Mouse (Mus musculus): ENCODE results near the gene Ifi27. TPM values are rescaled to one million over a fixed set of nuclear protein-coding genes. Genes with fewer than 3 reads are reported as not detected.
"Not testable (repeated sequence)": the region's sequence is repeated elsewhere in the genome, so short reads cannot be mapped to it uniquely, and the experiment has no call there.

Gene Ifi27
- 843 and 1,153 TPM in 2 replicates for total RNA-seq (2021)
- long read RNA-seq, transcript Ifi27-201 (6 exons, 889 nt), result minor isoform, 156 of 657 reads
- long read RNA-seq, transcript Ifi27-205 (7 exons, 977 nt), result major isoform, 353 of 657 reads
- long read RNA-seq, transcript Ifi27-209 (3 exons, 527 nt), result minor isoform, 16 of 657 reads
- long read RNA-seq, partial matches to known transcripts, result 43 of 657 reads
- long read RNA-seq, other reads (novel, unspliced or antisense), result 88 of 657 reads

DNA sequence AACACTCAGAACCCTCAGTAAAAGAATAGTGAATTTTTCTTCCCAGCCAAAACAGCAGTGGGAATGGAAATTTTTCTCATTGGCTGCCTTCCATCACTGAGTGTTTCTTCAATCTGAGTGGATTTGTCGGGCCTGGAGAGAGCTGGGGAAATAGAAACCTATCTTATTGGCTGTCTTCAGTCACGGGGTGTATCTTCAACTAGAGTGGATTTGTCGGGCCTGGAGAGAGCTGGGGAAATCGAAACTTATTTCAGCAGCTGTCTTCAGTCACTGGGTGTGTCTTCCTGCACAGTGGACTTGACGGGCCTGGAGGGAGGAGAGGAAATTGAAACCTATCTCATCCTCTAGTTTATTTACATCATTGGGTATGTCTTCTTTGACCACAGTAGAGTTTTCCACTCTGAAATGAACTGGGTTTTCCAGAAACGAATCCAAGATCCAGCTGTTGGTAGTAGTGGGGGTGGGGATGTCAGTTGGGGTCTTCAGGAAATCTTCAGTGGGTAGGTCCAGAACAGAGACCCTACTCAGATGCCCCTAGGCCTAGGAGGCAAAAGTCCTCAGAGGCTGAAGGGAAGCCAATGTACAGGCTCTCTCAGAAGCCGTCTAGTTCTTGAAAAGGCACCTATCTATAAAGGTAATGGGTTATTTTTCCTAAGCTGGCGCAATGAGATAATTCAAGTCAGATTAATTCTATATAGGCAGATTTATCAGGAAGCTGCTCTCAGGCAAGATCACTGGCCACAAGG lies at the start of gene Ifi27:
Ifi27 (plus strand) TSS at position 226 of the 746 bp plus-strand sequence.
- peak; percentile 65 for DNase-seq

DNA sequence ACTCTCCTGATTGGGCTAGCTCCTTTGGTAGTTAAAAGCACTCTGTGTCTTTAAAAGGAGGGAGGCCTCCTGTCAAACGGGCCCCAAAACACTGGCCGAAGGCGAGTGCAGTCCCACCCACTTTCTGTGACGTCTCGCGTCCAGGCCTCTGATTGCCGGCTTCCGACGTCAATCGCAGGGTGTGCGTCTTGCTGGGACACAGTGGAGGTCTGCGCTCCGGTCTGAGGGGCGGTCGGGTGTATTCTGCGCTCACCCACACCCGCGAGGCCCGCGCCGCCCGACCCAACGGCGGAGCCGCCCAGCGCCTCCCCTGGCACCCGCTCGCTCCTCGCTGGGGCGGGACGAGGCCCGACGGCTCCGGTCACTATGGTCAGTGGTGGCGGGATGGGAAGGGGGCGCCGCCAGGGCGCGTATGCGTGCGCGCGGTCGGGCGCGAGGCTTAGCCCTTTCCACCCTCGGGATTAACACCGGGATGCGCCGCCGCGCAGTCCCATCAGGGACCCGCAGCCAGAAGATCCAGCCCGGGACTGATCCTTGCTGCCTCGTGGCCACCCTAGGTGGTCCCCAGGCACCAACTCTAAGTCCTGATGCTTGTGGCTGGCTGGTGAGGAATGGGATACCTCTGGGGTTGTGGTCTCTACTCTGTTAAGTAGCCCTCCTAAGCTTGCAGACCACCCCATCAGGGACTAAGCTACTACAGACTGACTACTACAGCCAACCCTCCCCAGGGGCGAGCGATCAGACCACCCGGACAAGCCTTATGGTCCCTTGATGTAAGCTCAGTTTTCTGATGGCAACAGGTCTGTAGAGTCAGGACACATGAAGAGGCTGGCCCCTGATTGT lies 45.3 kb upstream of the Ifi27 start, which contains the start of gene Otub2:
Otub2 (plus strand) TSS at position 178 of the 843 bp plus-strand sequence.
- DNase-seq, result peak; percentile 95

- DNase-seq, result no peak
Measured at GRCm38 (mm10) chr12:103389348-103389727, 44.7 kb upstream of the Ifi27 start.

GRCm38 (mm10) chr12:103389982-103390381 lies 44.0 kb upstream of the Ifi27 start:
- DNase-seq, result no peak

- DNase-seq, result no peak
Measured at GRCm38 (mm10) chr12:103391098-103391497, 42.9 kb upstream of the Ifi27 start.

DNA sequence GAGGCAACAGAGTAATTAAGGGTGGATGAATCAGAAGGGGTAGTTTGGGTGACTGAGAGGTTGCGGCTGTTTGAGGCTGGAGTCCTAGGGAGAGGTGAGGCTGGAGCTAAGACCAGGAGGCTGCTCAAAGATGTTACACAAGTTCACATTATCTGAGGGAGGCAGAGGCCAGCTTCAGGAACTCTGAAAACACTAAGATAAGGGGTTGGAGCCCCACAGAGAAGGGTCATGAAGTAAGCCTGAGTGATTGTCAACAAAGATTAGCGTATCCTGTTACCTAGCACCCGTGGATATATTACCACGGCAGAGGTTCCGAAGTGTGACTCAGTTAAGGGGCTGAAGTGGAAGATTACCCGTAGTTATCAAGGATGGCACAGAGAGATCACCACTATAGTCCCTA lies 40.5 kb upstream of the Ifi27 start:
- no peak for DNase-seq

- DNase-seq, result no peak
Measured at GRCm38 (mm10) chr12:103395486-103396275, 38.3 kb upstream of the Ifi27 start.

DNA sequence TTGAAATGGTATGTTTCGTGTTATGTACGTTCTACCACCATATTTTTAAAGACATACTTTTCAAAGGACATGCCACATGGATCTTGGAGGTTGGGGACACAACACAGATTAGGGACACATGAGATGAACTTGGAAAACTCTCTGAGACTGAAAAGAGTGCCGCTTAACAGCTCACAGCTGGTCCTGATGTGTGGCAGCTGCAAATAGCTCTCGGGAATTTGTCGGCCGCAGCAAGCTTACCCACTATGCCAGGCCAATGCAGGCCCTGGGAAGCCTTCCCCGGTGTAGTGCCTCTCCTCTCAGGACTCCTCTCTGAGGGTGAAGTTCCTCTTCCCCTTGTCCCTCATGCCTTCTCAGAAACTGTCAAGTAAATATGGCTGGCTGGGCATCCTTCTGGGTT lies 37.3 kb upstream of the Ifi27 start:
- DNase-seq, result no peak

DNA sequence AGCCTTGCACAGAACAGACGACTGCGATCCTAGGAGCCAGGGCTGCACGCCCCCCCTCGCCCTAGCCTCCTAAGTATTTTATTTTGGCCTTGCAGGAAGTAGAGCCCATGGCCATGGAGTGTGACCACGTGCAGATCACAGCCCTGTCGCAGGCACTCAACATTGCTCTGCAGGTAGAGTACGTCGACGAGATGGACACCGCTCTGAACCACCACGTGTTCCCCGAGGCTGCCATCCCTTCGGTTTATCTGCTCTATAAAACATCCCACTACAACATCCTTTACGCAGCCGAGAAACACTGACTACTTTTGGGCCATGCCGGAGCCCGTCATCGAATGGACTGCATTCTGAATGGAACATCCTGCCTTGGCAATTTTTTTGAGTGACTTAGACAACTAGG lies 29.9 kb upstream of the Ifi27 start:
- no peak for DNase-seq

- no peak for DNase-seq
Measured at GRCm38 (mm10) chr12:103407720-103408119, 26.3 kb upstream of the Ifi27 start, which contains the start of gene 9330161L09Rik. TSS of gene 9330161L09Rik (minus strand) at chr12:103407820.

DNA sequence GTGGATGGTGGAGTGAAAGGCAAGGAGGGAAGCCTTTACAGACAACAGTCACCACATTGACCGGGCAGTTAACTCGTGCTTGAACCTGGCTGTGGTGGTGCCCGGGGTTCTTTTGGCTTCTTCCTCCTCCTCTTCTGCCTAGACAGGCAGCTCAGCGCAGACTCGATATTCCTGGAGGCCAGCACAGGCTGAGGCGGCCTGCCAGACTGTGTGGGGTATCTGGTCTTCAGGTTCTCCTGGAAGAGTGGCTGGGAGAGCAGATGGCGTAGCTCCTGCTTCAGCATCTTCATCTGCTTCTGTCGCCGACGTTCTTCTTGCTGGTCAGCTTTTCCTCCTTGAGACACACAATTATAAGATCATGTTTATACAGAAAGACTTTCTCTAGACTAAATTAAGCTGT lies 25.9 kb upstream of the Ifi27 start:
- DNase-seq, result no peak

DNA sequence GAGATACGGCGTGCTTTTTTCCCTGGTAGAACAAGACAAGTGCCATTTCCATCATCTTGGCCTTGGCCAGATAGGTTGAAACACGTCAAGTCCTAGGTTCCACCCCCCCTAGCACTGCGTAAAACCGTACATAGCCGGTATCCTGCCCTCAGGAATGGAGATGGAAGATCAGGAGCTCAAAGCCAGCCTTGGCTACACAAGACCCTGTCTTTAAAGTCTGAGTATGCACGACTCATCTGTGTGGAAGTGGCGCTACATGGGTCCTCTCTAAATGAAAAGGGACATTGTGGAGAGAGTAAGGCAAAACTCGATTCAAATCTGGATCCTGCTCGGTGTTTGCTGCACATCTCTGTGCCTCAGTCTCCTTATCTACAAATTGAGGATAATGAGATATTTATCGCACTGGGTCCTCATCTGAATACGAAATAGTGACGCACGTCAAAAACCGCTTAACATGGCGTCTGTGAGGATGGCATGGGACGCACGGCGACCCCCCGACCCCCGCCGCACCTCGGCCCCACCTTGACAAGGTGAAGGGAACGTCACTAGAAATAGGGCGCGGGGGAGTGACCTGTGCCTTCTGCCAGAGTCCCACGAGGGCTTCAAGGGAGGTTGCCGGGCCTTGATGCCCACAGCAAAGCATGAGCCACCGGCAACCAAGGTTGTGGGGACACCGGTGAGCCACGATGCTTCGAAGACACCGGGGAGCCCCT lies 8.8 kb upstream of the Ifi27 start:
- no peak for DNase-seq

GRCm38 (mm10) chr12:103425729-103426470 lies 8.1 kb upstream of the Ifi27 start, which contains the start of gene Ddx24:
TSS of gene Ddx24 (minus strand) at chr12:103425830.
- peak; percentile 94 for DNase-seq

DNA sequence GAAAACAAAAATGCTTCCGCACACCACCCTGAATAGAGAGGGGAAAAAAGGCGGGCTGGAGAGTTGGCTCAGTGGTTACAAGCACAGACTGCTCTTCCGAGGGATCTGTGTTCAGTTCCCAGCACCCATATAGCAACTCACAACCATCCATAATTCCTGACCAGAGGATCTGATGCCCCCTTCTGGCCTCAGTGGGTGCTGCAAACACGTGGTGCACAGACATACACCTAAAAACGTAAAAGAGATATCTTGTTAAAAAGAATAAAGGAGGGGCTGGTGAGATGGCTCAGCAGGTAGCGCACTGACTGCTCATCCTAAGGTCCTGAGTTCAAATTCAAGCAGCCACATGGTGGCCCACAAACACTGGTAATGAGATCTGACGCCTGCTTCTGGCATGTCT lies 7.3 kb upstream of the Ifi27 start:
- DNase-seq, result no peak

DNA sequence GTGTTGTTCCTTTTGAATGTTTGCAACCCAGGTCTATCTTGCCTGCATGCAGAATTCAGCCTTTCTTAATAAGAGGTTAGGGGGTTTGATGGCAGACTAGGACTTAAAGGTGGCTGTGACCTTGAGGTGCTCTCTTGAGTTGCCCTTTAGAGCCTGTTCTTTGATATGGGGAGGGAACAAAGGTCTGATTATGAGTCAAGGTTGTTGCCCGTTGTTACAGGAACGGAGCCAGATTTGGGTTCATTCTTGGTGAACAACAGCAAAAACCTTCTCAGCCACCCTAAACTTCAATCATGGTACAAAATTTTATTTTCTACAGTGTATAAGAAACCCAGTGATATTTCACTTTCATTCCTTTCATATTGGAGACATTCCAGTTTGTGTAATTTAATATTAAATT lies 581 bp upstream of the Ifi27 start:
- peak; percentile 41 for DNase-seq

- DNase-seq, result no peak
Measured at GRCm38 (mm10) chr12:103434861-103435260, 850 bp downstream of the Ifi27 start.

GRCm38 (mm10) chr12:103437601-103438000 lies 3.6 kb downstream of the Ifi27 start:
- DNase-seq, result no peak

DNA sequence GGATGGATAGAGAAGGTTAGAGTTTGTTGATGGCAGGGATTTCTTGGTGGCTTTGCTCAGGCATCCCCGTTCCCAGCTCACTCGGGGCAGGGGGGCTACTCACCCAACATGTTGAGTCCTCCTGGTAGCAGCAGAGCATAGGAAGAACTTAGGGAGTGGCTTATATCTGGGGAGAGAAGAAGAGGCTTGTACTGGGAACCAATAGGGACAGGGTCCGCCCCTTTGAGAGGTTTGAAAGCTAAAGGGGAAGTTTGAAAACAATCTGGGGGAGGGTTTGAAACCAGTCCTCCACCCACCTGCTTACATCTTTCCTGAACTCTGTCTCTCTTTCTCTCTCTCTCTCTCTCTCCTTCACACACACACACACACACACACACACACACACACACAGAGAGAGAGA lies 9.5 kb downstream of the Ifi27 start, which contains the start of gene Ifi27l2a:
Ifi27l2a (minus strand) TSS at position 157 of the 400 bp plus-strand sequence.
- DNase-seq, result no peak

GRCm38 (mm10) chr12:103444261-103444660 lies 10.2 kb downstream of the Ifi27 start:
- DNase-seq, result not testable (repeated sequence)

DNA sequence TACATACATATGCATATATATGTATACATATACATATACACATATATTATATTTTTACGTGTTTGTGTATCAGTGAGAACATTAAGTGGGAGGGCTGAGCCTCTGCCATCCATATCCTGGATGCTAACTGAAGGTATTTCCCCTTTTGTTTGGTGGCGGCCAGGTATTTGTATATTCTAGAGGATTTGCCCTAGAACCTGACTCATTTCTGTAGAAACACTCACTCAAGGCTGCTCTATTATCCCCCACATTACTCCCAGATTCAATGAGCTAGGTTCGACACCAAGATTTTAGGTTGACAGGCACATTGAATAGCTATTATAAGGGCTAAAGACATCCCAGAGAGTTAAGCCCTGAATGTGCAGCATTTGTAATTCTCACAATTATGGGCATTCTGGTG lies 11.0 kb downstream of the Ifi27 start:
- DNase-seq, result no peak
